Mouse (Mus musculus) myocyte (in vitro differentiated cells): ENCODE results near the gene Gm20388.

ENCODE experiments used
- CEBPB ChIP-seq: IDR thresholded peaks from 2 replicates; pipeline ENCODE4 v1.6.1; 2011; ENCODE audit warnings: mild to moderate bottlenecking, moderate library complexity; ENCODE audit not compliant: poor library complexity, insufficient read depth, severe bottlenecking
- E2F4 ChIP-seq: IDR thresholded peaks from one replicate; pipeline ENCODE4 v1.6.1; 2011; ENCODE audit warnings: mild to moderate bottlenecking, control low read depth, moderate library complexity; ENCODE audit not compliant: insufficient read depth
- MAX ChIP-seq: IDR thresholded peaks from one replicate; pipeline ENCODE4 v1.6.1; 2011; ENCODE audit warnings: low read depth, mild to moderate bottlenecking, control low read depth
- MYOD1 ChIP-seq, 3 experiments: IDR thresholded peaks; one replicate each; pipeline ENCODE4 v1.6.1; 2011; ENCODE audit warnings: control low read depth in 2 of 3, low read depth in 2 of 3, mild to moderate bottlenecking in 2 of 3, moderate library complexity in 1 of 3; ENCODE audit not compliant: insufficient read length in 2 of 3, control insufficient read depth in 1 of 3
- MYOG ChIP-seq, 3 experiments: IDR thresholded peaks; one replicate each; pipeline ENCODE4 v1.6.1; 2011; ENCODE audit warnings: control low read depth in 2 of 3, low read depth in 2 of 3, mild to moderate bottlenecking in 2 of 3; ENCODE audit not compliant: insufficient read length in 2 of 3, control insufficient read depth in 1 of 3, insufficient read depth in 1 of 3
- POLR2A ChIP-seq: IDR thresholded peaks from one replicate; pipeline ENCODE4 v1.6.1; 2011; ENCODE audit warnings: low read depth, mild to moderate bottlenecking, control low read depth, moderate library complexity; ENCODE audit not compliant: insufficient read length
- POLR2AphosphoS2 ChIP-seq: IDR thresholded peaks from one replicate; pipeline ENCODE4 v1.6.1; 2011; ENCODE audit warnings: low read depth, control low read depth; ENCODE audit not compliant: insufficient read length
- TCF12 ChIP-seq: IDR thresholded peaks from one replicate; pipeline ENCODE4 v1.6.1; 2011; ENCODE audit warnings: mild to moderate bottlenecking, control low read depth; ENCODE audit not compliant: poor library complexity, insufficient read depth, severe bottlenecking
- USF1 ChIP-seq: IDR thresholded peaks from one replicate; pipeline ENCODE4 v1.6.1; 2011; ENCODE audit warnings: low read depth, mild to moderate bottlenecking, control low read depth, moderate library complexity

GRCm38 (mm10) chr8:120550937-120551676, 640.5 kb downstream of the Gm20388 start:
- no peak for TF ChIP-seq USF1
- no peak for TF ChIP-seq POLR2A
- no peak for TF ChIP-seq MAX
- TF ChIP-seq POLR2AphosphoS2 = no peak
- TF ChIP-seq E2F4 = no peak
- no peak for TF ChIP-seq CEBPB
- no peak for TF ChIP-seq TCF12
- TF ChIP-seq MYOG (IDR thresholded peaks at IDR 0.05; ENCODE audit: control insufficient read depth in 1 of 3, insufficient read depth in 1 of 3, insufficient read length in 2 of 3, low read depth in 2 of 3) = no peak
- TF ChIP-seq MYOD1 (IDR thresholded peaks at IDR 0.05; ENCODE audit: control insufficient read depth in 1 of 3, insufficient read length in 2 of 3, low read depth in 2 of 3) = no peak
